Mouse (Mus musculus): ENCODE results near the gene Myo18a. TPM values are rescaled to one million over a fixed set of nuclear protein-coding genes. Genes with fewer than 3 reads are reported as not detected.

Myo18a gene
- polyA plus RNA-seq, 1 experiment from 2014 or later: 42.3 TPM

Other genes with a start within 250 kb of the Myo18a start
- 1.8 and 2.0 TPM in 2 replicates for gene Abhd15, start 248.1 kb upstream of the Myo18a start, polyA plus RNA-seq (2014; fragmentation: Nextera tagmentation; extraction: Ambion mirVana)
- 11.7 and 12.0 TPM in 2 replicates for gene Trp53i13, start 247.3 kb upstream of the Myo18a start, polyA plus RNA-seq (2014; fragmentation: Nextera tagmentation; extraction: Ambion mirVana)
- not detected in 2 replicates for gene Gm10392, start 244.0 kb upstream of the Myo18a start, polyA plus RNA-seq (2014; fragmentation: Nextera tagmentation; extraction: Ambion mirVana)
- gene Taok1, start 155.4 kb upstream of the Myo18a start, polyA plus RNA-seq (2014; fragmentation: Nextera tagmentation; extraction: Ambion mirVana): 37.0 and 37.5 TPM in 2 replicates
- gene Nufip2, start 77.1 kb upstream of the Myo18a start, polyA plus RNA-seq (2014; fragmentation: Nextera tagmentation; extraction: Ambion mirVana): 6.2 and 6.8 TPM in 2 replicates
- 0.41 and 0.69 TPM in 2 replicates for gene Cryba1, start 38.0 kb upstream of the Myo18a start, polyA plus RNA-seq (2014; fragmentation: Nextera tagmentation; extraction: Ambion mirVana)
- 1.0 and 1.6 TPM in 2 replicates for gene Gm10277, start 24.5 kb downstream of the Myo18a start, polyA plus RNA-seq (2014; fragmentation: Nextera tagmentation; extraction: Ambion mirVana)
- gene Pipox, start 130.8 kb downstream of the Myo18a start, polyA plus RNA-seq (2014; fragmentation: Nextera tagmentation; extraction: Ambion mirVana): 4.0 and 4.2 TPM in 2 replicates
- 121 and 124 TPM in 2 replicates for gene Sez6, start 167.6 kb downstream of the Myo18a start, polyA plus RNA-seq (2014; fragmentation: Nextera tagmentation; extraction: Ambion mirVana)
- 18.5 and 20.3 TPM in 2 replicates for gene Phf12, start 219.5 kb downstream of the Myo18a start, polyA plus RNA-seq (2014; fragmentation: Nextera tagmentation; extraction: Ambion mirVana)

Data from midbrain, embryonic 14.5 days (tissue).